Mouse (Mus musculus): Measurements from ENCODE around the gene Msi2.

The Msi2 gene

DNA sequence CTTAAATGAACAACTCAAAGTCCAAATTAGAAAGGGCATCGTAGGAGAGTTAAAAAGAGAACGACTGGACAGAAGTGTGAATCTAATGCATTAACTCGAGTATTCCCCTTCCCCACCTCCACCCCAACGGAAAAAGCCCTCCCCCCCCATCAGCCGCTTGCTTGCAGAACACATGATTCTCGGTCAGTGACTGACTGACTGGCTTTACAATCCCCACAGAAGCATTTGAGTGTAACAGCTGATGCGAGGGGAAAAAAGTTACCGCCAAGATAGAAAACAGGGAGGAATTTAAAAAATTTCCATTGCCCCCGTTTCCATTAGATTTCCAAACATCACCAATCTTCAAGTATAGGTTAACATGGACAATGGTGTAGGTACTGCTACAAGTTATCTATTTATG is 4.8 kb downstream of the Msi2 start:
- no peak for DNase-seq (ENCODE audit: low spot score)

DNA sequence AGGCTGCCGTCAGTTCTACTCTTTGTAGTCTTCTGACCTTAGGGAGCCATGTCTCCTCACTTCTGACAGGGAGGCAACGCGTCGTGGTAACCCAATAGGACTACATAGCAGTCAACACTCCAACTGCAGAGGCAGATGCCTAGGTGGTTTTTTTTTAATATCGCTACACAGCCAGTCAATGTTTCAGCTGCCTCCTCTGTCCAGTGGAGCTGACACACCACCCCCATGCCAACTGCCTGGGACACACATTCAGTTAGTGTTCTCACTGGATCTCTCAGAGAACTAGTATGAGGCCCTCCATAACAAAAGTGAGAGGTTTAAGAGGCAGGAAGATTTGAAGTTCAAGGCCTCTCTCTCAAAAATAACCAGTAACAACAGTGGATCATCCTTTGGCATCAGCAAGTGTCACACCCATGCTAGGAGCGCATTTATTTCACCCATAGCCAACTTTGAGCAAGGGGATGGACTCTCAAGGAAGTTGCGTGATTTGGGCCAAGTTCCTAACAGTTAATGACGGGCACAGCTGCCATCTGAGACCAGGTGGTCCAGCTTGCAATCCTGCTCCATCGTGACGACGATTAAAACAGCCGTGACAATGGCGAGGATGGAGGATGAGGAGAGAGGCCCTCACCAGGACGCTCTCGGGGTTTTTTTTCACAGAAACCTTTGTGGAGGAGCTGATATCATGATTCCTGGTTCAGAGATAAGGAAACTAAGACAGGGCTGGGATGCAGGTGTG is 8.3 kb downstream of the Msi2 start:
- no peak for DNase-seq (ENCODE audit: low spot score)

GRCm38 (mm10) chr11:88707228-88707775 is 11.0 kb downstream of the Msi2 start:
- DNase-seq (ENCODE audit: low spot score): no peak

DNA sequence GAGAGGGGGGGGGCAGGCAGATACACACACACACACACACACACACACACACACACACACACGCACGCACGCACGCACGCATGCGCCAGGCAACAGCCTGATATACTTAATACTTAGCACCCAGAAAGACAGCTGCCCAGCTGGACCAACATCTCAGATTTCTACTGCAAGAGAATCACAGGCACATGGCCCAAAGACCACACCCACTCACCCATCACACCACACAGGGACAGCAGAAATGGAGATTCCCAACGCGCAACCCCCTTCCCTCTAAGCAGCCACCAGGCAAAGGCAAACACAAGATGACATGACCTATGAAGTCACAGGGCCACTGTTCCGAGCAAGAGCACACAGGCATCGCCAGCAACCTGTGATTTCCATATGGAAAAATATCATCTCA is 13.6 kb downstream of the Msi2 start:
- no peak for DNase-seq (ENCODE audit: low spot score)

DNA sequence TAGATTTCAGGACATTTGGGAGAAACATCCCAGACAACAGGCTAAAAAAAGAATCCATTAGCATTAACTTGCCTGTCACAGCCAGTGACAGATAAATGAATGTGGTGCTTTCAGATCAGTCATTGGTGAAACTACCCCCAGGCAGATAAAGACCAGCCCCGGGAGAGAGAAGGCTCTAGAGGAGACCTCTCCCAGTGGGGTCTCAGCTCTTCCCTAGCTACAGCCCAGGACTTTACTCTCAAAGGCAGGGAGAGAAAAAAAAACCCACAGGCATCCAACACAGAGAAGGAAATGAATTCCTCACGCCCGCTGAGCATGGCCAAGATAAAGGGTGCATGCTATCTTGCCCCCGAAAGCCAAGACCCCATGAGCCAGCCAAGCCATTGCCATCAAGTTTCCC is 15.1 kb downstream of the Msi2 start:
- no peak for DNase-seq (ENCODE audit: low spot score)

- DNase-seq (ENCODE audit: low spot score): no peak
Observed at GRCm38 (mm10) chr11:88701976-88702659, 16.2 kb downstream of the Msi2 start.

DNA sequence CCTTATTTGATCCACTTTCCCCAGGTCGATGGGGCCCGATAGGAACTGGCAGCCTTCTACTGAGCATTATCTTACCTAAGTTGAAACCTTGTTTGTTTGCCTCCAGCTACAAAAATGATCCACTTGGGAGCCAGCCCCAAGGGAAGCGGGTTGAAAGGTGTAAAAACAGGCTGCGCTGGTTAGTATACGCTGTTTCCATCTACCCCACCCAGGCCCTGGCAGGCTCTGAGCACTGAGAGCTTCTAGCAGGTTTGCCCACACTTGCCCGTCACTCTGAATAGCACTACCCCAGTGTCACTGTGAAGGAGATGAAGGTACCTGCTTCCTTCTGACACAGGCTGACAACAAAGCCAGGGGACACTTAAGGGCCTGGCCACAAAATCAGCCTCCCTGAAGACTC is 17.3 kb downstream of the Msi2 start:
- no peak for DNase-seq (ENCODE audit: low spot score)

DNA sequence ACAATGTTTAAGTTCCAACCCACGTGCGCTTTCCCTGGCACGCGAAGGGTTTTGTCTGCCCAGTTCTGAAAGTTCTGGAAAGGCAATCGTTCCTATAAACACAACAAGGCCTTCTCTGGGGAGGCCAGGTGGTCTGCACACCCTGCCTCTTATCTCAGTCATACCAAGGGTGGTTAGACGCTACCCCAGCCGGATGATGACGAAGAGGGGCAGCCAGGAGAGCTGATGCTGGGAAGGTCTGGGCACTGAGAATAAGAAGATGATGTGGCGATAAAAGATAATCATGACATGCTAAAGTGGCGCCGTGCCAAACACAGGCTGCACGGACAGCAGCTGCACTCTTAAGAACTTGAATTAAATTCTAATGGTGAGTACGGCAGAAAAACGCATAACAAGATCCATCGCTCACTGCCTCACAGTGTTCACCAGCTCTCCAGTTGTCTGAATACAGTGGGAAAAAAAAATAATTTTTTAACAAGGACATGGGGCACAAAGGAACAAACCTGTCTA is 18.1 kb downstream of the Msi2 start:
- DNase-seq (ENCODE audit: low spot score): no peak

DNA sequence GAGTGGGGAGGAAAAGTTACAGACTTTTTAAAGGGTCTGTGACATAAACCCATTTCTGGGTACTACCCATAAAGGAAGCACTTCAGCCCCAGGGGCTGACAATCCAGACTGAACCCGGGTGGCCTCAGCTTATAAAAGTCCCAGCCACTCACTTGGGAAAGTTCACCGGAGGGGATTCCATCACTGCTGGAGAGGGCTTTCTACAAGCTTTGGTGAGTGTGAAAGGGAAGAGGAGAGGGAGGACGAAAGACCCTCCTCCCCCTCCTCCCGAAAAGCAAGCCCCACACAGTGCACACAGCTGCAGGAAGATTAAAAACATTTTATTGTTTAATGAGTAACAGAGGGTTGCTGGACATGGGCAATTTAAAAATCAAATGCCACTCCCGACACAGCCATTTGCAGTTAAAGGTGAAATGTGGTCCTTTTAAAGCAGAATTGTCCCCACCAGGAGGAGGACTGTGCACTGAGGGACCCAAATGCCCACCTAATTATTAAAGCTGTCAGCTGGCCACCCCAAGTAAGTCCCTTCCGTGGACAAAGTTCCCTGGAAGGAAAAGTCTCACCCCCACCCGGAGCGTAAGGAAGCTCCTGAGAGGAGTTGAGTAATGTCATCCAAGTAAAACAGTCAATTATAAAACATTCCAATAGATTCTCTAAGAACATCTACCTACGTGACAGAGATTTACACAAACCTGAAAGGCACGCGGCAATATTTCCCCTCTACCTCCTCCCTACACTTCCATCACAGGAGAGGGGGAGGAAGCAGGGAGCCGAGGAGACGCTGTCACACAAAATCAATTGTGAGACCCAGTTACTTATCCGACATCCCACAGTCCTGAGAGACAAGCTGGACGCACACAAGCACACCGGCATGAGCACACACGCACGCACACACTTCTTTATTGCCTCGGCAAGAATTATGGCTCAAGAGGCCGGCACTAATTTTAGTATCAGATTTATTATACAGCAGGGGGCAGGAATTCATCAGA is 24.1 kb downstream of the Msi2 start:
- no peak for DNase-seq (ENCODE audit: low spot score)

GRCm38 (mm10) chr11:88693002-88693769 is 25.1 kb downstream of the Msi2 start:
- DNase-seq (ENCODE audit: low spot score): no peak

DNA sequence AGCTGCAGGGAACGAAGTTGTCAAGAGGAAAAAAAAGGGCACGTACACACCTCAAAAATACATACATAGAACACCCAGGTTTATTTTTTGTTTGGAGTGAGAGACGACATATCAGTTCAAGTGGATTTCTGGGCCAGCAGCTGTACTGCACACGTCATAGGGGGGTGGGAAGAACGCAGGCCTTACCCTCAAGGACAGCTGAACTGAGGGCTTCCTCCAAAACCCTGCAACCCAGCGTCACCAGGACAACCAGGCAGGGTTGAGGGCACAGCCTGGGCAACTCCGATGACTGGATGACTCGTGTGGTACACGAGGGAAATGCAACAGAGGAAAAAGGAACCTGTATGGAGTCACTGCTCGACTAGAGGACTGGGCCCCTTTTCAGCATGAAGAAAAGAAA is 25.9 kb downstream of the Msi2 start:
- no peak for DNase-seq (ENCODE audit: low spot score)

DNA sequence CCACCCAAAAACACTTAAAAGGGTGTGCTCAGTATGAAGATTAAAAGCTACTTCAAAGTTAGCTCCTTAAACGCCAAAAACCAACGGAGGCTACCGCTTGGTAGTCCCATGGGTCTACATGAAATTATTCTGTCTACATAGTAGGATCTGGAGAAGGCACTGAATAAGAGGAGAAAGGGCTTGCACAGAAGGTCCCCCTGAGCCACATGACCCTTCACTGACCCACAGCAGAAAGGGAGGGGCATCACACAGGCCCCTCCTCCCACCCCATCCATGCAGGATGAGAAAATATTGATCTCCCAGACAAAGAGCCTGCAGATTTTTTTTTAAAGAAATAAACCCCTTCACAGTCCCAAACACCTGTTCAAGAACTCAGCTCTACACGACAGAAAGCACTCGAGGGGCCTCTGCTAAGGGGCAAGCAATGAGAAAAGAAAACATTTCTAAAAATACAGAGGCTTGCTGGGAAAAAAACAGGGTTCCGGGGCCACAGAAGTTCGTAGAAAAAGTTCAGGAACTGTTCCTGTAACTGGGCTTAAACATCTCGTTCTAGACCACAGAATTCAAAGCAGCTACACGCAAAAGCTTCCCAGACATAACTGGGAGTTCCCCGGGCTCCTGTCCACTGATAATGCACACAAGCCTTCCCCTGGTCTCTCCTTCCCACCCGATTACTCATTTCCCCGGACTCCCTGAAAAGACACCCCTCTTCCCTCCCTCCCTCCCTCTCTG is 27.6 kb downstream of the Msi2 start:
- DNase-seq (ENCODE audit: low spot score): no peak

- DNase-seq (ENCODE audit: low spot score): no peak
Observed at GRCm38 (mm10) chr11:88689831-88690459, 28.4 kb downstream of the Msi2 start.

DNA sequence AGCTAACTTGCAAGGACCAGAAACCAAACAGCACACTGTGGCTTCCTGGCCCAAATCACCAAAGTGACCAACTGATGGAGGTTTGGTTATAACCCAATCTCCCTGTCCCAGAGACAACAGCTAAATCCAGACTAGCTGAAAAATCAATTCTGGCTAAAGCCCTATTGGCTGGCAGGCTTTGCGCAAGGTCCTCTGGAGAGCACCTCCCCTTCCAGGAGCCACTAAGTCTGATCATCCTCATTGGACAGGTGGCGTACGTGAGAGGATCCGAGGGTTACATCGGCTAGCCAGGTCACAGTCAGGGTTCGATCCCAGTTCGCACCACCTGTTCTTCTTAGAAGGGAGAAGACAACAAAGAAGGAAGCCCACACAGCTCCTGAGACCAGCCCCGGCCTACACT is 29.7 kb downstream of the Msi2 start:
- DNase-seq (ENCODE audit: low spot score): no peak

- peak; percentile 48 for DNase-seq (ENCODE audit: low spot score)
Observed at GRCm38 (mm10) chr11:88687711-88688110, 30.6 kb downstream of the Msi2 start.

DNA sequence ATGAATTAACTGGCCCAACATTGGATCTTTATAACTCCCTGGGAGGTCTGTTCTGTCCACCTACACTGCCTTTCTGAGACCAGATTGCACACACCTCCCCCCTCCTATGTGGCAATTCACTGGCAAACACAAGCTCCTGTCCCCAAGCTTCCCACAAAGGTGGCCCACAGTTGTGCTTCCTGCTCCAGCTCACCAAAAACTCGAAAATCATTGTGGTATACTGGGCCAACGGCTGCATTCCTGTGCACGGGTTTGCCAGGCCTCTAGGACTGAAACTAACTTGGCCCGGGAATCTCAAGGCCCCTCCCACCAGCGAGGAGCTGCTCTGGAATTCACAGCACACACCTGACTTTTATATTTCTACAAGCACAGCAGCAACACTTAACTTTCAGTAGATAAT is 31.3 kb downstream of the Msi2 start:
- DNase-seq (ENCODE audit: low spot score): peak; percentile 60

- no peak for DNase-seq (ENCODE audit: low spot score)
Observed at GRCm38 (mm10) chr11:88686061-88686460, 32.3 kb downstream of the Msi2 start.

GRCm38 (mm10) chr11:88683026-88683770 is 35.1 kb downstream of the Msi2 start:
- peak; percentile 43 for DNase-seq (ENCODE audit: low spot score)

DNA sequence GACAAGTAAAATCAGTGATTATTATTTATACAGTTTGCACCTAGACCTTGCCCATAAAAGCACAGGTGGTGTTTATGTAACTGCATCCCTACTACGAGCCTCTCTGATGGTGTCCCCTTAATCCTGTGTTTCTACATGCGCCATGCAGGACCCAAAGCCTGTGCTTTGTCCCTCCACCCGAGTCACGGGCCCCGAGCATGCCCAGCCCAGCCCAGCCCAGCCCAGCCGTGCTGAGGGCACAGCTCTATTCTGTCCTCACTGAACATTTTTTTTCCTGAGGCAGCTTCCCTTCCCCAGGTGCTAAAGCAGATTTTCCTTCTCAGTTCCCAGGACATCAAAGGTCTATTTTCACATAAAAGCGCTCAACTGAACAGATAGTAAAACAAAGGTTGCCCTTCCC is 41.0 kb downstream of the Msi2 start:
- DNase-seq (ENCODE audit: low spot score): no peak
